Mouse (Mus musculus): ENCODE data around the gene Egfem1. TPM values are rescaled to one million over a fixed set of nuclear protein-coding genes. Genes with fewer than 3 reads are reported as not detected.

The Egfem1 gene
- polyA plus RNA-seq, 1 experiment from 2014 or later, result 0.09 TPM

DNA sequence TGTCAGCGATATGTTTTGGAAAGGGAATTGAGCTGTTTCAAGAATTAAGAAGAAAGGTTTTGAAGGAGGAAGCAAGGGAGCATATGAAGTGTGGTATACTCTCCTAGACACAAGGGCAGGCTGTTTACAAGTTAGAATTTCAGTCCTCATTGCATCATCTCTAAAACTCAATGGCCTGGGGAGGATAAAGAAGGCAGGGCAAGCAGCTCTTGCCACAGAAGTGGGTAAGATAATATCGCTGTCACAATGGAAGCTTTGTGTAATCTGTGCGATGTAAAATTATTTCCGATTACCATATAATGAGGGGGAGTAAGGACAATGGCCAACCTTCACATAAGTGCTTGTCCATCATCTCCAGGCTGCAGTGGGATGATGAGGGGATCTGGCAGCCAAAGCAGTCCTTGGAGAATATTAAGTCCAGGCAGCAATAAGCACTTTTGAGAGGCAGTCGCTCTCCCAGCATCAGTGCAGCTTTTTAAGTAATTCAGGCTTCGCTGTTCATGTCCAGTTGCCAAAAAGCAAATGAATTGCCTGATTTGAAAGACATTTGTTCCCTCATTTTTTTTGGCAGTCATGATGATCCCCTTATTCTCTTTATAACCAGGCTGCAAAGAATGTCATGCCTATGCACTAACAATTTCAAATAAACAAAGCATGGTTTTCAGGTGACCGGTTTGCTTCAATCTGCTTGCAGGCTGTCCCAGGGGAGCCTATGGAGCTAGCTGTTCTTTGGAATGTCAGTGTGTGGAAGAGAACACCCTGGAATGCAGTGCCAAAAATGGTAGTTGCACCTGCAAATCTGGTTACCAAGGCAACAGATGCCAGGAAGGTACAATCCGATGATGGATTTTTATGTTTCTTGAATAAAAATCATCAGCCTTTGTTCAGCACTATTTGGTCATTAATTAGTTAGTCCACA is 607.8 kb downstream of the Egfem1 start:
- 74% methylated on average over 8 of the region's 8 CpGs for WGBS (ENCODE audit: insufficient replicate concordance)
- no peak for ATAC-seq (ENCODE audit: low read depth)
- Histone ChIP-seq H3K4me2 (ENCODE audit: low read depth, low read length) (no peak overlapping the region), H3K27me3 (ENCODE audit: control insufficient read depth, insufficient read depth, low read depth, low read length) (no peaks in the 10 kb centered on the region), H3K27ac (ENCODE audit: low read length) (no peak overlapping the region), H3K4me1 (ENCODE audit: control insufficient read depth, low read depth, low read length) (no peaks in the 10 kb centered on the region), H3K9me3 (replicated peaks; ENCODE audit: control insufficient read depth, low read length) (no peaks in the 10 kb centered on the region), H3K36me3 (ENCODE audit: control insufficient read depth, insufficient read depth) (no peaks in the 10 kb centered on the region), H3K9ac (ENCODE audit: low read depth, low read length) (no peak overlapping the region), H3K4me3 (ENCODE audit: low read depth, low read length) (no peak overlapping the region)

DNA sequence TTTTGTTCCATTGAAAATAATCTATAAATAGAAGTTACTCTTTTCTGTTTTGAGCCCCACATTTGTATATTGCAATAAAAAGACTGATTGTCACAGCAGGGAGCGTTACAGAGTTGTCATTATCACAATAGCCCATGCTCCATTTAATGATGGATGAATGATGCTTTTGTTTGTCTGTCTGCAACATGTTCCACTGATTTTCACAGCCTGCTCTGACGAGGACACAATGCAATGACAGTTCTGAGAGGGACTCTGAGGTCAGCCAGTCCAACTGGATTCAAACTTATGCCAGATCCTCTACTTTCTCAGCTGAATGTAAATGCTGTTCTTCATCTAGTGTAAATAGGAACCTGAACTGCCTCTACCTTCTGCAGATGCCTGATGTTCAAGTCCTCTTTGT is 619.3 kb downstream of the Egfem1 start:
- no peaks in the 10 kb centered on the region for H3K4me1 ChIP-seq (ENCODE audit: control insufficient read depth, low read depth, low read length)
- no peaks in the 10 kb centered on the region for H3K9me3 ChIP-seq (replicated peaks; ENCODE audit: control insufficient read depth, low read length)
- H3K4me3 ChIP-seq (ENCODE audit: low read depth, low read length), result no peak overlapping the region
- 35% methylated on average over 2 of the region's 2 CpGs for WGBS (ENCODE audit: insufficient replicate concordance)
- no peak overlapping the region for H3K9ac ChIP-seq (ENCODE audit: low read depth, low read length)
- H3K27me3 ChIP-seq (ENCODE audit: control insufficient read depth, insufficient read depth, low read depth, low read length), result no peaks in the 10 kb centered on the region
- H3K27ac ChIP-seq (ENCODE audit: low read length), result no peak overlapping the region
- H3K4me2 ChIP-seq (ENCODE audit: low read depth, low read length), result no peak overlapping the region
- ATAC-seq (ENCODE audit: low read depth), result no peak
- no peaks in the 10 kb centered on the region for H3K36me3 ChIP-seq (ENCODE audit: control insufficient read depth, insufficient read depth)

DNA sequence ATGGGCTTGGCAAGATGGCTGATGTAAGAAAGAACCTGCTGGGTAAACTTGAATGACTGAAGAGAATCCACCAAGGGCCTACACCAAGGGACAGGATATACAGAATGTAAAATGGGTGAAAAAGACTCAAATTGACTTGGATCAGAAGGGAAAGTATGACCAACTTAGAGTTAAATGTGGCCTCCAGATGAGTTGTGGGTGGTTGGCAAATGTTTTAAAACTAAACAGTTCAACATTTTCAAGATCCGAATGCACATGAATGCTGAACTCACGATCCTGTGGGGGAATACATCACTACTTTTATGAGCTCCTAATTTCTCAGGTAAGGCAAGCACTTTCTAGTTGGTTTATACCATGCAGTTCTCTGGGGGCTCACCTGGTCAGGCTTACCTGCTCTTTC is 625.0 kb downstream of the Egfem1 start:
- no peak overlapping the region for H3K4me3 ChIP-seq (ENCODE audit: low read depth, low read length)
- H3K4me1 ChIP-seq (ENCODE audit: control insufficient read depth, low read depth, low read length), result no peaks in the 10 kb centered on the region
- no peaks in the 10 kb centered on the region for H3K27me3 ChIP-seq (ENCODE audit: control insufficient read depth, insufficient read depth, low read depth, low read length)
- 64% methylated on average over 2 of the region's 2 CpGs for WGBS (ENCODE audit: insufficient replicate concordance)
- no peaks in the 10 kb centered on the region for H3K36me3 ChIP-seq (ENCODE audit: control insufficient read depth, insufficient read depth)
- no peak overlapping the region for H3K4me2 ChIP-seq (ENCODE audit: low read depth, low read length)
- H3K9ac ChIP-seq (ENCODE audit: low read depth, low read length), result no peak overlapping the region
- no peak overlapping the region for H3K27ac ChIP-seq (ENCODE audit: low read length)
- no peaks in the 10 kb centered on the region for H3K9me3 ChIP-seq (replicated peaks; ENCODE audit: control insufficient read depth, low read length)
- no peak for ATAC-seq (ENCODE audit: low read depth)

DNA sequence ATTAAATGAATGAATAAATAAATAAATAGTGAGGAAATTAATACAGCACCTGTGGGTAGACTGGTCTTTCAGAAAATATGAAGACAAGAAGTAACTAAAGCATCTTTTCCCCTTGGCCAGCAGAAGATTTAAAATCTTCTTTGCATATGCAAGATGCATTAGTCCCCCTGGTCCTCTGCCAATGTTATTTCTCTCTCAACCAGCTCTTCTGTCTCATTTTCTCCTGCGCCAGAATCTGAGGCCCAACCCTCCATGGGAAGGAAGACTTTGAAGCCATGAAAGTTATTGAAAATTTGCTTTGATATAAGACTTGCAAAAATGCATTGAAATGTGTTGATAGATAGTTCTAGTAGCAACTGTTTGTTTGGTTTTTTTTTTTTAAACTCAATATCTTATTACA is 625.6 kb downstream of the Egfem1 start:
- Histone ChIP-seq H3K9me3 (replicated peaks; ENCODE audit: control insufficient read depth, low read length) (no peaks in the 10 kb centered on the region), H3K27me3 (ENCODE audit: control insufficient read depth, insufficient read depth, low read depth, low read length) (no peaks in the 10 kb centered on the region), H3K36me3 (ENCODE audit: control insufficient read depth, insufficient read depth) (no peaks in the 10 kb centered on the region), H3K4me3 (ENCODE audit: low read depth, low read length) (no peak overlapping the region), H3K4me2 (ENCODE audit: low read depth, low read length) (no peak overlapping the region), H3K4me1 (ENCODE audit: control insufficient read depth, low read depth, low read length) (no peaks in the 10 kb centered on the region), H3K27ac (ENCODE audit: low read length) (no peak overlapping the region), H3K9ac (ENCODE audit: low read depth, low read length) (no peak overlapping the region)
- WGBS (ENCODE audit: insufficient replicate concordance), result 56% methylated on average over 1 of the region's 1 CpGs
- no peak for ATAC-seq (ENCODE audit: low read depth)

DNA sequence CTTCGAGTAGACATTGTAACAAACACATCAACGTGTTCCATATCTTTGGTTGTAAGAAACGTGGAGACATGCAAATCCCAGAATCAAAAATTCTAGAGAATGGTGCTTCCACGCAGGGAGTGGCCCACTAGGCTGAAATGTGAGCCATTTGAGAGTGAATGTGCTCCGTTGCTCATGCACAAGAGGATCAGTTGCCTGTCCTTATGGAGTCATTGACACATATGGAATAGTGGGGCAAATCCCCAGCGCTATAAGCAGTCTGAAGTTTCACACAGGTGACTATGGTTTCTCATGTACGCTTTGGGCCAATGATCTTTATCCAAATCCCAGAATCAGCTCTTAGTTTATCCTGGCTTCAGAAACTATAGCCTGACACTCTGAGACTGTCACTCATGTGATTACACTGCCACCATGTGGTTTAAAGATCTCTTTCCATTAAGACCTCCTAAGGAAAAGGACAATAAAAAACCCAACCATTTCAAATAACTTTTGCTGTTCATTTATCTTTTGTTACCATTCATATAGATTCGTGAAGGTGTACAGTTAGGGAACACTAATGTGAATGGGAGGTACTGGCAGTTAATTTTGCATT is 644.6 kb downstream of the Egfem1 start:
- ATAC-seq (ENCODE audit: low read depth), result no peak
- no peak overlapping the region for H3K27ac ChIP-seq (ENCODE audit: low read length)
- no peak overlapping the region for H3K4me3 ChIP-seq (ENCODE audit: low read depth, low read length)
- WGBS (ENCODE audit: insufficient replicate concordance), result 40% methylated on average over 8 of the region's 8 CpGs
- no peaks in the 10 kb centered on the region for H3K36me3 ChIP-seq (ENCODE audit: control insufficient read depth, insufficient read depth)
- no peaks in the 10 kb centered on the region for H3K9me3 ChIP-seq (replicated peaks; ENCODE audit: control insufficient read depth, low read length)
- no peak overlapping the region for H3K4me2 ChIP-seq (ENCODE audit: low read depth, low read length)
- no peak overlapping the region for H3K9ac ChIP-seq (ENCODE audit: low read depth, low read length)
- no peaks in the 10 kb centered on the region for H3K4me1 ChIP-seq (ENCODE audit: control insufficient read depth, low read depth, low read length)
- H3K27me3 ChIP-seq (ENCODE audit: control insufficient read depth, insufficient read depth, low read depth, low read length), result no peaks in the 10 kb centered on the region

DNA sequence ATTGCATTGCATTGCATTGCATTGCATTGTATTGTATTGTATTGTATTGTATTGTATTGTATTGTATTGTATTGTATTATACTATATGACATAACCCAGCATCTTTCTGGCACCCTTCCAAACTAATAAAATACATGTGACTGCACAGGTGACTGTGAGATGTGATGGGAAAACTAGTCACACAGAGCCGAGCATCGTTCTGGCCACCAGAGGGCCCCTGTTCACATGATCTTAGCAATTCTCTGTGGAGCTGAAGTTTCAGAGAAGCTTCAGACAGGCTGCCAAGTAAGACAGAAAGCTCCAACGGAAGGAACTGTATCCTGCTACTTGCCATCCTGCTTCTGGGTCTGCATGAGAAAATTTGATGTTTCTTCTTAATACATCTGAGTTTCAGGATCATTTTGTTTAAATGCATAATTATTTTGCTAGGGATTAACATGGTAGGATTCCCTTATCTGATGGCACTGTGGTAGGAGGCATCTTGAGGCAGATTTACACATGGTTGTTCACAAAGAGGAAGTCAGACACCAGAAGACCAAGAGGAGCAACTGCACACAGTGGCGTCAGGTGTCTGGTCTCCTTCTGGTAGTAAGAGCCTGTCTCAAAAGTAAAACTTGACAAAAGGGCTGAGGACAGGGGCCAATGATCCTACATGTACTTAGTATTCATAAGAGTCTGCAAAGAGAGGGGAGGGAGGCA is 648.4 kb downstream of the Egfem1 start:
- Histone ChIP-seq H3K9me3 (replicated peaks; ENCODE audit: control insufficient read depth, low read length) (no peaks in the 10 kb centered on the region), H3K27me3 (ENCODE audit: control insufficient read depth, insufficient read depth, low read depth, low read length) (no peaks in the 10 kb centered on the region), H3K9ac (ENCODE audit: low read depth, low read length) (no peak overlapping the region), H3K36me3 (ENCODE audit: control insufficient read depth, insufficient read depth) (no peaks in the 10 kb centered on the region), H3K4me2 (ENCODE audit: low read depth, low read length) (no peak overlapping the region), H3K27ac (ENCODE audit: low read length) (no peak overlapping the region), H3K4me1 (ENCODE audit: control insufficient read depth, low read depth, low read length) (no peaks in the 10 kb centered on the region), H3K4me3 (ENCODE audit: low read depth, low read length) (no peak overlapping the region)
- no peak for ATAC-seq (ENCODE audit: low read depth)
- WGBS (ENCODE audit: insufficient replicate concordance), result 8% methylated on average over 4 of the region's 4 CpGs

DNA sequence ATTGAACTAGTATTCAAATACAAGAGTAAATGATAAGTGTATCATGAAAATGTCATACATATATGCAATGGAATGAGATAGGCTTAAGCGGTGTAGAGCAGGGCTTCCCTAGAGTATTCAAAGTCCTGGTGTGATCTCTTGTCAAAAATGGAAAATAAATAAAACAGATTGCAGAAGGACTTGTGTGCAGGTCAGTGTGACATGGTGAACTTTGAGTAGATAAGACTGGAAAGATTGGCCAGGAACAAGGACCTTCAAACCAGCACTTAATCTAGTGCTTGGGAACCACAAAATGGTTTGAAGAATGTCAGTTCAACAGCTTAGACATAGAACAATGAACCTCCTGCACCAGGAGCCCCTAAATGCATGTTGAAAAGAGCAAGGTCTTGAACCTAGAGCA is 649.7 kb downstream of the Egfem1 start:
- no peak overlapping the region for H3K4me2 ChIP-seq (ENCODE audit: low read depth, low read length)
- H3K27ac ChIP-seq (ENCODE audit: low read length), result no peak overlapping the region
- H3K9ac ChIP-seq (ENCODE audit: low read depth, low read length), result no peak overlapping the region
- 65% methylated on average over 1 of the region's 1 CpGs for WGBS (ENCODE audit: insufficient replicate concordance)
- H3K27me3 ChIP-seq (ENCODE audit: control insufficient read depth, insufficient read depth, low read depth, low read length), result no peaks in the 10 kb centered on the region
- H3K36me3 ChIP-seq (ENCODE audit: control insufficient read depth, insufficient read depth), result no peaks in the 10 kb centered on the region
- ATAC-seq (ENCODE audit: low read depth), result no peak
- H3K4me3 ChIP-seq (ENCODE audit: low read depth, low read length), result no peak overlapping the region
- no peaks in the 10 kb centered on the region for H3K4me1 ChIP-seq (ENCODE audit: control insufficient read depth, low read depth, low read length)
- H3K9me3 ChIP-seq (replicated peaks; ENCODE audit: control insufficient read depth, low read length), result no peaks in the 10 kb centered on the region

DNA sequence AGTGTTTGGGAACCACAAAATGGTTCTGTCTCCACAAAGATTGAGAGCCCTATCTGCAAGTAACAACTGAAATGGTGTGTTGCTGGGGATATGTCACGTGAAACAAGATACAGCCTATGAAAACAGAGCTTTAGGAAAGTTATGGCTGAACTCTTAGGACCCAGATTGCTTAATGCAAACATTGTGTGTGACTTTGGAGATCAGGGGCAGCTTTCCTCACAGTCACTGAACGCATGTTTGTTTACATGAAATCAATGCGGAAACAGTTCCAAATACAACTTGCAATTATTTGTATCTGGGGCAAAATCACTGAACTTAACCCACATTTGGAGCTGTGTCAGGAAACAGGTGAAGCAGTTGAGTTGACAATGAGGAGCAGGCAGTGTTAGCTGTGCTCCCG is 650.8 kb downstream of the Egfem1 start:
- no peaks in the 10 kb centered on the region for H3K4me1 ChIP-seq (ENCODE audit: control insufficient read depth, low read depth, low read length)
- H3K36me3 ChIP-seq (ENCODE audit: control insufficient read depth, insufficient read depth), result no peaks in the 10 kb centered on the region
- H3K27me3 ChIP-seq (ENCODE audit: control insufficient read depth, insufficient read depth, low read depth, low read length), result no peaks in the 10 kb centered on the region
- no peak overlapping the region for H3K4me3 ChIP-seq (ENCODE audit: low read depth, low read length)
- no peak overlapping the region for H3K4me2 ChIP-seq (ENCODE audit: low read depth, low read length)
- no peak overlapping the region for H3K27ac ChIP-seq (ENCODE audit: low read length)
- H3K9me3 ChIP-seq (replicated peaks; ENCODE audit: control insufficient read depth, low read length), result no peaks in the 10 kb centered on the region
- no peak overlapping the region for H3K9ac ChIP-seq (ENCODE audit: low read depth, low read length)
- ATAC-seq (ENCODE audit: low read depth), result peak; percentile 41; the same call in 1 of the 2 replicates
- WGBS (ENCODE audit: insufficient replicate concordance), result 49% methylated on average over 4 of the region's 4 CpGs

DNA sequence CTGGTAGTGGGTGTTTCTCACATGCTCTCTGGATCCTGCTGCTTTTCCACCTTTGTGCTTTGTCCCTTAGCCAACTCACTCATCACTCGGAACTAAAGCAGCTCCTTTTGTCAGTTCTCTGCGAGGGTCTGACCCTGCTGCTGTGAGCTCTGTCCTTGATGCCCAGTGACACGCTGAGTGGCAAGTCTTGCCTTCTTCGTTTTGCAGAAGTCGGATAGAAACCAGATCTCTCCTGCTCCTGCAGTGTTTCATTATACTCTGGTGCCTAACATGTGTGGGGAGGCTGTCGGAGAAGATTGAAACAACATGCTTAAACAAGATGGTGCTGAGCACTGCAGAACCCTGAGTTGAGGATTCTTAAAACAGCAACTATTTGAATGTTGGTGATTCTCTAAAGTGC is 652.4 kb downstream of the Egfem1 start:
- H3K9me3 ChIP-seq (replicated peaks; ENCODE audit: control insufficient read depth, low read length), result no peaks in the 10 kb centered on the region
- H3K27ac ChIP-seq (ENCODE audit: low read length), result no peak overlapping the region
- no peaks in the 10 kb centered on the region for H3K4me1 ChIP-seq (ENCODE audit: control insufficient read depth, low read depth, low read length)
- no peak overlapping the region for H3K9ac ChIP-seq (ENCODE audit: low read depth, low read length)
- no peaks in the 10 kb centered on the region for H3K27me3 ChIP-seq (ENCODE audit: control insufficient read depth, insufficient read depth, low read depth, low read length)
- ATAC-seq (ENCODE audit: low read depth), result no peak
- H3K36me3 ChIP-seq (ENCODE audit: control insufficient read depth, insufficient read depth), result no peaks in the 10 kb centered on the region
- WGBS (ENCODE audit: insufficient replicate concordance), result 55% methylated on average over 6 of the region's 6 CpGs
- H3K4me2 ChIP-seq (ENCODE audit: low read depth, low read length), result no peak overlapping the region
- no peak overlapping the region for H3K4me3 ChIP-seq (ENCODE audit: low read depth, low read length)

Data from liver, embryonic 16.5 days (tissue).